Mouse (Mus musculus) ES-Bruce4 (cell line): ENCODE results near the gene Ttc9.

Experiments used
- CTCF ChIP-seq: IDR thresholded peaks from one replicate; pipeline ENCODE4 v1.8.1; 2011; ENCODE audit warnings: low read depth, low read length
- EP300 ChIP-seq: IDR thresholded peaks from 2 replicates; pipeline ENCODE4 v1.6.1; 2011; ENCODE audit warnings: low read depth, low read length; ENCODE audit not compliant: insufficient read depth
- POLR2A ChIP-seq: IDR thresholded peaks from one replicate; pipeline ENCODE4 v1.8.1; 2011; ENCODE audit warnings: low read length; ENCODE audit not compliant: insufficient read depth

- TF ChIP-seq POLR2A, result no peak
- no peak for TF ChIP-seq CTCF
- TF ChIP-seq EP300, result no peak
These were observed 15.2 kb upstream of the Ttc9 start for GRCm38 (mm10) chr12:81615807-81616206.
